16 mouse cellular contexts compared by ENCODE assay signal in genomic region chr12:99050426-99050825, GRCm38 (mm10).
DNase-seq lines count a peak whose midpoint lies in the region; TF ChIP-seq lines count a peak whose summit lies in the region.
"Had no signal": no experiment of that assay in that cellular context is flagged by ENCODE, and none has a peak within 500 bp of the region (broad histone marks: within the 10 kb centered on the region; RNA-seq: fewer than 3 reads in every experiment).

No protein-coding gene starts in this region.

- peak; percentile 76 for DNase-seq in adrenal gland, adult 2 months
- DNase-seq in adrenal gland, postnatal 4 days (ENCODE audit: low spot score in 2 of 2): no peak
- DNase-seq in MN1 (ENCODE audit: low spot score): peak; percentile 64
- DNase-seq in adrenal gland, postnatal 10 days: peak; percentile 42
- DNase-seq in left cerebral cortex, postnatal 36 days (ENCODE audit: low spot score in 2 of 2): no peak
- no peak for DNase-seq in gastrocnemius, postnatal 36 days
- DNase-seq: cerebellum, adult 11-12 months; cerebellum, adult 9-10 months; cerebellum, postnatal 25 days; heart, adult 2 months had no signal

- 30% methylated on average over 2 of the region's 2 CpGs for WGBS in olfactory bulb, adult 2 months

- TF ChIP-seq CTCF in olfactory bulb, adult 2 months (IDR thresholded peaks at IDR 0.05; ENCODE audit: insufficient read depth, low read depth, low read length): no peak

- no peak overlapping the region for H3K4me3 ChIP-seq in olfactory bulb, adult 2 months (ENCODE audit: insufficient read depth, low read depth, low read length)
- H3K4me3 ChIP-seq: embryonic facial prominence, embryonic 12.5 days; forebrain, embryonic 15.5 days; heart, adult 2 months; heart, embryonic 15.5 days; hindbrain, embryonic 10.5 days had no signal

- H3K4me1 ChIP-seq in olfactory bulb, adult 2 months (ENCODE audit: control insufficient read depth, insufficient read depth, low read length): no peaks in the 10 kb centered on the region
- H3K4me1 ChIP-seq: embryonic facial prominence, embryonic 12.5 days; forebrain, embryonic 15.5 days; heart, embryonic 15.5 days; hindbrain, embryonic 10.5 days had no signal

- intact Hi-C loops in left cerebral cortex, postnatal 36 days (cut with DNase I): no loop called here
- intact Hi-C loops in gastrocnemius, postnatal 36 days (cut with DNase I): no loop called here

- peak overlapping the region; percentile 38; the same call in 1 of the 2 replicates for H3K27ac ChIP-seq in olfactory bulb, adult 2 months (ENCODE audit: insufficient read depth, low read depth, low read length)
- H3K27ac ChIP-seq: embryonic facial prominence, embryonic 12.5 days; forebrain, embryonic 15.5 days; heart, adult 2 months; heart, embryonic 15.5 days; hindbrain, embryonic 10.5 days; hindbrain, embryonic 14.5 days had no signal

- TF ChIP-seq POLR2A in olfactory bulb, adult 2 months (IDR thresholded peaks at IDR 0.05; ENCODE audit: insufficient read depth, low read depth, low read length): no peak

Comparison
In these comparisons a context has a peak if more than half of its experiments do, and no peak if none do; other contexts are left out.
1. DNase-seq: peak in adrenal gland, adult 2 months (single experiment), MN1 (single experiment) and adrenal gland, postnatal 10 days (single experiment); none in adrenal gland, postnatal 4 days (0 of 2), left cerebral cortex, postnatal 36 days (0 of 2) and gastrocnemius, postnatal 36 days (0 of 2).